Mouse (Mus musculus) skeletal muscle tissue, adult 2 months (tissue): ENCODE measurements at regions not wholly inside any gene's neighbourhood (a gene's known extent, or its start where the extent isn't known, plus 50 kb on each side); places are given as distances from the start of the nearest gene placed in this dataset.

Experiments
- DNase-seq: peaks from one replicate; pipeline ENCODE4 v3.0.0-alpha.2; 2012; ENCODE audit warnings: low read depth, low spot score

DNA sequence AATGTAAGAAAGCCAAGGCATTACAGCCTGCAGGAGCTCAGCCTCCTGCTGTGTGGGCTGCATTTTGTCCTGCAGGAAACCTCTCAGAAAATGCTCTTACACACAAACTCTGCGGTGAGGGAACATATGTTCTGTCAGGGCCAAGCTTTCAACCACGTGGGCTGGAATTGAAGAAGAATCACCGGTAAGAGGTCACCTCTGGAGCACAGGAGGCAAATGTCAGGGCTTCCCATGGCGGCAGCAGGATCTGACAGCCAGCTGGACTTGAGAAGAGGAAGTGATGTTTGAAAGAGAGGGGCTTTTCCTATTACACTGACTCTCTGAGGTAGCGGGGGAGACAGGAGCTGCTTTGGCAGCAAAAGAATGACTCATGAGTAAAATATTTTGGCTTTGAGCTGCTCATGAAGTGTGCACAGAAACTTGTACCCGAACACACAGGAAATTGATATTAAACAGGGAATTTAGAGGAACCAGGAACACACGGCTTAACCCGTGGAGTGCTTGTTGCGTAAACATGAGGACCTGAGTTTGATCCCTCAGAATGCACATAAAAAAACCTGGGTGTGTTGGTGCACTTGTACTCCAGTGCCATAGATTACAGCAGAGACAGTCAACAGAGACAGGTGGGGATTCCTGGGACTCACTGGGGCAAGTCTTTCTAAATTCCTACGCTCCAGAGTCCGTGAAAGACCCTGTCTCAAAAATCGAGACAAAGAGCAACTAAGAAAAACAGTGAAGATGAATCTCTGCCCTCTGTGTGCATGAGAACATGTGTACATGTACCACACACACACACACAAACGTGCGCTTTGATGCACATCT lies 848.1 kb upstream of the A1bg start:
- DNase-seq = peak; percentile 2

DNA sequence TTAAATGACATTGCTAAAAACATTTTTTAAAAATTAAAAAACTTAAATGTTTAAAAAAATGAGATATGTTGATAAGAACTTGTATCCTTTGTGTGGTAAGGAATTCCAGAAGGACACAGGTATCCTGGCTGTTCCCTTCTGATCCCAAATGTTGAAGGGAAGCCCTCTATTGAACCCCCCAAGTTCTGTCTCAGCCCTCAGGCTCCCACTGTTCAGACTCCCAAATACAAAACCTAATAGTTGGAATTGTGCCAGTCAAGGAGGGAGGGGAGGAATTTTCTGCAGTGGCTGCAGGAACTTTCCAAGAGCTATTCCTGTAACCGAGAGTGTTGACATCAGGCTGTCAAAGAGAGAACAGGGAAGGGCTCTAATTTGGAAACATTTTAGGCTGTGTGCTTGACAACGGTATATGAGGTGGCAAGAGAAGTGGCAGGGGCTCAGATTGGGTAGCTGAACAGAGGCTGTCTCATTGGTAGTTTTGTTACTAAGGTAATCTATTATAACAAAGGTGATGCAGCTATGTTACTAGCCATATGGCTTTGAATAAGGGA lies 843.8 kb upstream of the A1bg start:
- no peak for DNase-seq

DNA sequence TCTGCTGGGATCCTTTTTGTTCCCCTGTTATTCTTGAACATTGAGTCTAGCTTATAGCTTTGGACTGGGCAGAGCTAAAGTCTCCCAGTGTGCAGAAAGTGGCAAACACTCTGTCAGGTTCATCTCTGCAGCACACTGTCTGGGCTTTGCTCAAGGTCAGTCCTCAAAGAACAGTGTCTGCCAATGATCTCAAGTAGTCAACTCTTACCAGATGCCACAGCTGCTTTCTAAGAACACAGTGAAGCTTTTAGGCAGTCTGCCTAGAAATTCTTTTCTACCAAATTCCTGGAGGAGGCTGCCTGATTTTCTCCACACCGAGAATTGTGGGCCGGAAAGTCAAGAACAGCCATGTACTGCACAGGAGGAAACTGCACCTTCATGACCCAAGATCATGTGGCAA lies 831.0 kb upstream of the A1bg start:
- no peak for DNase-seq

DNA sequence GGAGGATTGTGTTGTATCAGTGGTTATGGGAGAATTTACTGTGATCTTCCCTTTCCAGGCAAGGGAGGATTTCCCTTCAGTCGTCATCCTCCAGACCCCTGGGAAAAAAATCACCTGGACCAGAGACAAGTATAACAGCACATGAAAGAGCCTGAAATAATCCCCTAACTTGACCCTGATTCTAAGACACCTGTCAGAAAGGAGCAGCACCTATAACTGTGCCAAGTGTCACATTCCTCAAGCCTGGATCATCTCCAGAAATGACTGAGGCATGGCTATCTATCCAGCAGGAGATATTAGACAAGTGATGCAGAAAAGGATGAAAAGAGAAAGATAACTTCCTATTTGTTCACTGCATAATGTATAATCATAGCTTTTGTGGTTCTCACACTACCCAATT lies 800.9 kb upstream of the A1bg start:
- no peak for DNase-seq

DNA sequence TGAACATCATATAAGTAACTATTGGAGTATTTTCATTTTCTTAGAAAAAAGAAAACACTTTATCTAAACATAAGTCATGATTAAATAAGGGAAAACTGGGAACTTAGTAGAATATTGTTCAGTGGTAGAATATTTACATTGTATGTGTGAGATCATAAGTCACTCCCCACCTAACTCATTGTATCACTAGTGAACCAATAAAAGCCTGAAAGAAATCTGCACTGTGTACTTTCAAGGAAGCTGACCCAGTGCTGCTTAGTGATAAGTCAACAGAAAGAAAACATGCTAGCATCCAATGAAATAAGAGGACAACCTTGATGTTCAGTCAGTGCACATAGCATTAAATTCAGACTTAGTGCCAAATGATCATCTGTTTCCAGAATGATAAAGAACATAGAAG lies 795.7 kb upstream of the A1bg start:
- no peak for DNase-seq

DNA sequence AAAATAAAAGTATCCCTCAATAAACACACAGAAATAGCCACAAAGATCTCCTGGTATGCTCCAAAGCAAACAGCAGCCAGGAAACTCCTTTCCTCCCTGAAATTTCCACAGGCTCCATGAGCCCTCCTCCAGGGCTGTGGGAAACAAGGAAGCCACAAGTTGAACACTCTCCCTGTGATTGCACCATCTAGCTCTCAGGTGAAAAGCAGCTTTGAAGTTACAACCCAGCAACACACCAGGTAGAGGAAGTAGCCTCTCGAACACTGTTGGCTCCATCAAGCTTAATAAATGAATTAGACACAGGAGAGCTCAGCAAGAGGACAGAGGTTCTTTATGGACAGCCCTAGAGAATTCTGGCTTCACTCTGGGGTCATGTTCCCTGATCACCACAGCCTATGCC lies 794.4 kb upstream of the A1bg start:
- DNase-seq = no peak

DNA sequence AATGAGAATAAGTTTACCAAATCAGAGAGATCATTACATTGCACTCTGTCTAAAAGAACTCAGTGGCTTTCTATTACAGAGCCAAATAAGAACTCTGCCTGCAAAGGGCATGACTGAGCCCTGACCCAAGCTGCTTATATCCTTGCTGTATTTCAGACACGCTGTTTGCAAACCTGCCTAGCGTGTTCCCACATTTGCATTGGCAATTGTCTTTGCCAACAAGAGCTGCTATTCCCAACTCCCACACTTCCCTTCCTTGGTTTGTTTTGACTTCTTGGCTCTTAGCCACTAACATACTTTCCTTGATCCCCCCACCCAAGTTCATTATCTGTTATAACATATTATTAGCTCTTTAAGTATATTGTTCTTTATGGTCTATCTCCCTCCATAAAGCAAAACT lies 791.1 kb upstream of the A1bg start:
- DNase-seq = no peak

DNA sequence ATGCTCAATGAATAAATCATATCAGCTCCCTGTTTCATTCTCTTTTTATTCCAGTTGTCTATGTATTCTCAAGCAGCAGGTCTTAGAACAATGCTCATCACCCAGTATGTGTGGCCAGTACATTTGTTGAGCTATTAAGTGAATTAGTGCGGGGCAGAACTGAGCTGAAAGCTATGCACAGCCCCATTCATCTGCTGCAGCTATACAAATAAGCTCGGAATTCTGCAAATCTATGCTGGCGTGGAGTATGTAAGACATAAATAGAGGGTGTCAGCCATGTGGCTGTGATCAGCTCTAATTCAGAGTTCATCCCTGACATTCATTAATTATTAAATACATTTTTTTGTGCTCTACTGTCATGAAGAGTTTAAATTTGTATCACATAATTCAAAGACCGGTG lies 786.1 kb upstream of the A1bg start:
- DNase-seq = no peak

DNA sequence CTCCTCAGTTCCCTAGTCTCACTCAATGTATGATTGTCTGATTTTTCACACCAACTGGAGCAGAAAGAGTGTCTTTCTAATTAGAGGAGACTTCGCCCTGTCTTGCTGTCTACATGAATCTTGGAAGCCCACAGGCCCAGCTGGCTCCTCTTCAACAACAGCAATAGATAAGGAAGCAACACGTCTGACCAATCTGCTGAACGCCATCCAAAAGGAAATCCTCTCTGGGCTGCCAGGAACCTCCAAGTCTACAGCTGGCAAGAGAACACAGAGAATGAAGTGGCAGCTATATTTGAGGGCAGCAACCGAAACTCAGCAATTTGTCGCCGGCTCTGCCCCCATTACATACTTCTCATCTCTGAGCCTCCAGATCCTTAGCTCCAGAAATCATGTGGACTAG lies 785.1 kb upstream of the A1bg start:
- DNase-seq = no peak

DNA sequence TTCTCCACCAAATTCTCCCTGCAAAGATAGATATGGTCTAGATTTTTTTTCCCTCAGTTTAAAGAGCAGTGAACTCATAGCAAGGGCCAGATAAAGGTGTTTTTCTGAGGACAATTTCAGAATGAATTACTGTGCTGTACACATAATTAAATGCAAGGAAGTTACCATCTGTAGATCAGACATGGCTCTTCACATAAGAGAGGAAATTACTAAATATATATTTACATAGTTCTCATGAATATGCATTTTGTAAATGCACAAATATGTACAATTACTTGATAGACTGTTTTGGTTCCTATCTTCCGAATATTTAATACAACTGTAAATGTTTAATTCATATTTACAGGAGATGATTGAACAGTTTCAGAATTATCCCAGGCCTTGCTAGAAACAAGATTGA lies 769.9 kb upstream of the A1bg start:
- no peak for DNase-seq

DNA sequence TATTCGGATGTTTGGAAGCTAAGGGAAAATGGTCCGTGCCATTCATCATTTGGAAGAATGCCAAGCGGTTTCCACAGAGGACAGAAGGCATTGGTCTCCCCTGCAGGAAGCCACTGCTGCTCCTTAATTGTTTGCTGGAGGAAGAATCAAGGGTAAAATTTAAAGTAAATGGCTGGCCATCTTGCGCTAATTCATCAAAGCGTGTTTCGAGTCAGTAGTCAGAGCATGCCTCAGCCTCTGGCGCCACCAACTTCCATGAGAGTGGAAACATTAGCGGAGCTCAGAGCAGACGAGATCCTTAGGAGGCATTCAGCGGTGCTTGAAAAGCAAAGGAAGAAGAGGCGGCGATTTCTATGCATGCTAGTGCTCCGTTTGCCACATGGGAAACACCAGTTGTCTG lies 767.6 kb upstream of the A1bg start:
- DNase-seq = no peak

DNA sequence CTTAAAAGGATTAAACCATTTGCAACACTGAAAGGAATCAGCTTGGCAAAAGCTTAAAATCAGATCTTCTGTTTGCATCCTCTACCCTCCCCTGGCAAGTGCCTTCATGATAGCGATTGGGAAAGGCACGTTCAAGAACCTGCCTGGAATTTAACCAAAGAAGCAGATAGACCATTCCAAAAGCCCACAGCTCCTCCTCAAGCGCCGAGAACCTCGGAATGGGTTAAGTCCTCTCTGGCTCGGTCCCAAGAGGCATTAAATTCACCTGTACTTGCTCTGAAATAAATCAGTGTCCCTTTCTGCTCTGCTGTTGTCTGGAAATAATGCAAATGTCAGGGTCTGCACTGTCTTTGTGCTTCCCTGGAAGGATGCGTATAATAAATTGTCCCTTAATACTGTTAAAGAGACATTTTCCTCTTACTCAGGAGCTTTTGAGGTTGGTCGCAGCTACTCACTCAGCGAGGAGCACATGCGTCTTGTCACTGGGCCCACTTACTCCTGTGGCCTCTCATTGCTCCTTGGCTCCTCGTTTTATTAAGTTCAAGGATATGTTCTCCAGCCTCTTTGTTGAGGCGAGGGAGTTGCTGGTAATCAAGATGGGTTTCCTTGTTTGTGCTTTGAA lies 767.1 kb upstream of the A1bg start:
- no peak for DNase-seq

DNA sequence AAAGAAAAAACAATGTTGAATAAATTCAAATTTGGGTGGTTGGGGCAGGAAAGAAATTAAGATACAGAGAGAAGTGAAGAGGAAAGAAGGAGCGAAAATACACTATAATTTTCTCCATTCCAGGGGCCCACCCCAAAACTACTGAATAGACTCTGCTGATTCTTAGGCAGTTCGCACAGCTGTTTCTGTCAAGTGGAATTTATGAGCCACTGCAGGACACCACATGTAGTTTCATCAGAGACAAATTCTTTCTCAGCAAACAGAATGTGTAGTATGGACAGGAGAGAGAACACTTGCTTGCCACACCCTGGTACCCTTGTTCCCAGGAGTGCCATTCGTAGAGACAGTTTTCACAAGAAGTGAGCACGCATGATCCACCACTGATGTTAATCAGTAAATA lies 760.2 kb upstream of the A1bg start:
- DNase-seq = no peak

DNA sequence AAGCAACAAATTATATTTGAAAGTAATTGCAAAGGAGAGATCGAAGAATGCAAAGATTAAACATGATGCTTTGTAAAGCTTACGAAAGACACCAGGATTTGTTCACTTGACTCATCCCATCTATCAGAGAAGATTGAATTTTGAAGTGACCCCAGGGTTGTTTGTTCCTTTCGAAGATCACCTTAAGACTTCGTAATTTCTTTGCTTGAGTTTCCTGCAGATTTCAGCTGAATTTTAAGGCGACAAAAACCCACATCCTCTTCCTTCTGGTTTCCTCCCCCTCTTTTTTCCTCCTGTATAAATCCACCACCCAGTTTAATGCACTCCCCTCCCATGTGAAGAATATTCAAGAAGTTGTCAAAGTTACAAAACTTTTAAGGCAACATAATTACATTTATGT lies 747.7 kb upstream of the A1bg start:
- DNase-seq = no peak

DNA sequence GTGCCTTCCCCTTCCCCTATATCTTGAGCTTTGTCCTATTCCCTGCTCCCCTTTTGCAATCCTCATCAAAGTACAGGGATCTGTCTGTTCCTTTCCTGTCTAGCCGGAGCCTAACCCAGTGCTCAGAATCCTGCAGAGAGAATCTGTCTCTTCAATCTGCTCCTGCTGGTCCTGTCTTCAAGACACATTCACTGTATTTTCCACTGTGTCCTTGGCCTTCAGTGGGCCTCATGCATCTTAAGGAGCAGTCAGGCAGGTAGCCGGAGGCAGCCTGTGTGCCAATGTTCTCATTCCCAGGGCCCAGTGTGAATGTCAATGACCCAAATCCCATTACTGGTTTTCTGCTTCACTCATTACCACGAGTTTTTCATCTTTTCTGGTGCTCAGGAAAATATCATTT lies 737.8 kb upstream of the A1bg start:
- no peak for DNase-seq

DNA sequence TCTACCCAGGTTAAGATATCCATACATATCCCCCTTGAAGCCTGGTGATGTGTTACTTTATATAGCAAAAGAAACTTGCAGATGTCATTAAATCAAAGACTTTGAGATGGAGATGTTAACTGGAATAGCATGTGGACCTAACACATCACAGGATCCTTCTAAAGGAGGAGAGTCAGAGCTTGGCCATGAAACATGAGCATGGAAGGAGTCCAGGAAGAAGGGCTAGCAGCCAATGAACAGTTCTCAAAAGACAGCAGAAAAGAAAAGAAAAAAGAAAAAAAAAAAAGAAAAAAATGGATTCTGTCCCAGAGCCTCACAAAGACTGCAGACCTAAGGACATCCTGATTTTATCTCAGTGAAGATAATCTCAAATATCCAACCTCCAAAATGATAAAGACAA lies 734.1 kb upstream of the A1bg start:
- DNase-seq = peak; percentile 8

DNA sequence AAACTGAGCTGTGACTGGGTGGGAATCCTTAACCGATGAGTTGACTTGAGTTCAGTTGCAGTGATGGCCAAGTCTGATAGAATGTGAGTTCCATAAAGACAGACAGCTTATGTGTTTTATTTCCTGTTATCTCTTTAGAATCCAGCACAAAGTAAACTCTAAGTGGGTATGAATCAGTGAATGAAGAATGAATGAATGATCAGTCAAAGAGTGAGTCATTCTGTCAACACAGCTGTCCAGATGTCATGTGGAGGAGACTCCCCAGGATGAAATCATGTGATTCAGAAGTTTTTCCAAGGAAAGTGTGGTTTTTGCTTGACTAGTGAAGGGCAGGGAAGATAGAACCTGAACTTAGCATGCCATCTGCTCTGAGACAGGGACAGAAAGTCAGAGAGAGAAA lies 732.0 kb upstream of the A1bg start:
- DNase-seq = no peak

DNA sequence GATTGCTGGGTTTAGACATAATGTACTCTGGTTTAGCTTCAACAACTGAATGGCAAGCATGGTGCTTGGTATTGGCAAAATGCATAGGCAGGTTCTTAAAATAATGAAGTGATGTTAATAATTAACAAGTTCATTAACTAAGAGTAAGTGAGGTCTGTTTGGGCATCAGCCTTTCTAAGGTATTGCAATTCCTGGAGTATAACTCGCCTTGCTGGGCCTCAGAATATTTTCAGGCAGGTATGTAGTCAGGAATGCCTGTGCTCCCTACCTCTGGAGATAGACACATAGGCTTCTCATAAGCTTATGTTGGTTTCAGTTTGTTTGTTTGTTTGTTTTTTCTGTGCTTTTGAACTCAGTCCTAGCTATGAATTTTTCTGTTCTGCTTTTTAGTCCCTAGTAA lies 731.0 kb upstream of the A1bg start:
- DNase-seq = no peak

DNA sequence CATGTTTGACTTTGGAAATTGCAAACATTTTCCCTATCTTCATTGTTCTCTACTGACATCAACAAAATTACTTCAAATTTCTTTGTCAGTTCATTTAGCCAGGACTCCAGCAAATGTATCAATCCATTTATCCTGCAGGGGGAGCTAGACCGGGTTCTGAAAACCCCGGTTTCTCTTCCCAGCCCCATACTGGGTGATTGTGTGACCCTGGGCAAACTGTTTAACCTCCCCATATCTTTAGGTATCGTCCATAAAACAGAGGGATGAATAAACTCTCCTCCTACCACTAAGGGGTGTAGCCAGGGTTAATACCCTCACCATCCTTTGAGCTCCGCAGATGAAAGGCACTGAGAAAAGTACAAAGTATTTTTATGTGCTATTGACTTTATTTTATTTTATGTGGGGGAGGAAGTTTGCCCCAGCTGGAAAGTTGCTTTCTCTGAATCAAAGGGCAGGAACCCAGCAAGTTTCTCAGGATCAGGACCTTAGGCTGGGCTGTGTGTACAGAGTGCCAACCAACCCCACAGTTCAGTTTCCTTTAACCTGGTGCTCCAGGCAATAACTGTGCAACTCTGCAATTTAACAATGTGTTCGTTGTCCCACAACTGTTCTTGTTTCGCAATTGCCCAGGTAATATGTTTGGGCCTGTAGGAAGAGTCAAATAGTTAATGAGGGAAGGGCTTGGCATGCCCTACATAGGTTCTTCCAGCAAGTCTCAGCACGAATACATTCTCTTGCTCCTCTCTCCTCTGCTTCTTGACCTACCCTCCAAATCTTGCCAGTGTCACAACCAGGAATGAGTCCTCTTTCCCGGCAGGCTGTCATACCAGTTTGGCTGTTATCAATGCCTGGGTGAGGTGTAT lies 696.1 kb upstream of the A1bg start:
- DNase-seq = no peak

DNA sequence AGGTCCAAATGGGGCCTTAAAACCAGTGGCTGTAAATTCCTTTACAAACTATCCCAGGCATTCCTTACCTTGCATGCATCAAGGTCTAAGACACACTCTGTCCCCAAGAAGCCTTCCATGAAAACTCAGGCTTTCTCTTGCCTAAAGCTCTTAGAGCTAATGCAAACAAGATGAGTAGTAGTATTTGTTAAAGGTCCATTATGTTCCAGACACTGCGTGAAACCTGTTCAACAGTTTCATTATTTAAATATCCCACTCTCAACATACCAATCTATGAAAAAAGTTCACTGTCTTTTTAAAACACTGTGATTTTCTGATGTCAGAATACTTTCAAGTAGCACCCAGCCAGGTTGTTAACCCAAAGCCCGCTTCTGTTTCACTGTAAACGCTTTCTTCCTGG lies 687.9 kb upstream of the A1bg start:
- no peak for DNase-seq

DNA sequence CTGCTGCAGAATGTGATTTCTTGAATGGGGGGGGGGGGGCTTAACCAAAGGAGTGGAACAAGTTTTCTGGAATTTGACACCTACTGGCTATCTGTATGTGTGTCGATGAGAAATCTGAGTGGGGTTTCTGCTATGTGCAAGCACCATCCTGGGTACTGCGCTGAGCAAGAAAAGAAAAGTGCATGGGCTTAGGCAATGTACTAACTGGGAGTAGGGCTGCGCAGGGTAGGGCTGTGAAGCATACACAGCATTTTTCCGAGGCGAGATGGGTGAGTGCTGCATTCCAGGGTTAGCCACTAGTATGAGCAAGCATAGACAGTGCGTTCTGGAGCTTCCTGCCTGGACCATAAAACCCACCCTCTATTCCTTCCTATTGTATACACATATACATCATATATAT lies 686.8 kb upstream of the A1bg start:
- no peak for DNase-seq

DNA sequence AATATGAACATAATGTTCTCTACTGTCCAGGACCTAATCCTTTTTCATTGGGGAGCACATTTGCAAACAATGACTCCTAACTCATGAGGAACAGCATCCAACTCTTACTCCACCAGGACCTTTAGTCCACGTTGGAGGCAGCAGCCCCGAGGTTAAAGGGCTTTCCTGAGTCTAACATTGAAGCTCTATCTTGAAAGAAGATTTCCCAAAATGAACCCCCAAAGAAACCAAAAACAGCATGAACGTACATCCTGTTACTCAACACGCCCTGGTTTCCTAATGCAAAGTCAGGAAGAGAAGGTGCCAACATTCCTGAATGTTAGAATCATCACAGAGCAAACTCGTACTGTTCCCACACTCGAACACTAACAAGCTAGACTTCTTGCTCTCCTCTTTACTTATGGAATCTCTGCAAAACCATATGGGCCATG lies 685.5 kb upstream of the A1bg start:
- DNase-seq = peak; percentile 64
